Mouse (Mus musculus) midbrain, embryonic 12.5 days (tissue): ENCODE measurements around the gene Taar4. TPM values are rescaled to one million over a fixed set of nuclear protein-coding genes. Genes with fewer than 3 reads are reported as not detected.

Source experiments
- ATAC-seq: fragments of 200-750 bp; cut with Nextera tagmentation; 2 replicates; pipeline ENCODE4 v1.8.0; 2017; ENCODE audit warnings: low read depth, moderate TSS enrichment, moderate library complexity; ENCODE audit not compliant: low FRiP score
- H3K27ac ChIP-seq: fragments of 300-500 bp; sonication (generic); replicated peaks from 2 replicates; pipeline ENCODE4 v1.5.1; 2016; ENCODE audit warnings: mild to moderate bottlenecking
- H3K27me3 ChIP-seq: fragments of 300-500 bp; sonication (generic); 2 replicates; pipeline ENCODE4 v1.6.1; 2016; ENCODE audit warnings: mild to moderate bottlenecking
- H3K36me3 ChIP-seq: fragments of 300-500 bp; sonication (generic); 2 replicates; pipeline ENCODE4 v1.6.1; 2016
- H3K4me1 ChIP-seq: fragments of 300-500 bp; sonication (generic); 2 replicates; pipeline ENCODE4 v1.6.1; 2016
- H3K4me2 ChIP-seq: fragments of 300-500 bp; sonication (generic); replicated peaks from 2 replicates; pipeline ENCODE4 v1.6.1; 2016; ENCODE audit warnings: mild to moderate bottlenecking, moderate library complexity
- H3K4me3 ChIP-seq: fragments of 300-500 bp; sonication (generic); 2 replicates; pipeline ENCODE4 v1.5.1; 2016; ENCODE audit warnings: mild to moderate bottlenecking
- H3K9ac ChIP-seq: fragments of 300-500 bp; sonication (generic); replicated peaks from 2 replicates; pipeline ENCODE4 v1.6.1; 2016; ENCODE audit warnings: mild to moderate bottlenecking, moderate library complexity
- H3K9me3 ChIP-seq: fragments of 300-500 bp; sonication (generic); 2 replicates; pipeline ENCODE4 v1.6.1; 2016; ENCODE audit warnings: mild to moderate bottlenecking
- WGBS: fragments of 180-500 bp; shearing (Covaris S2); methylation state at CpG from one replicate; pipeline ENCODE4 v1.1.7; 2016; 5-methylcytosine and 5-hydroxymethylcytosine counted together
- polyA plus RNA-seq: library from polyadenylated mRNA; unstranded; fragments of >200 nt; fragmentation: Nextera tagmentation; extraction: Ambion mirVana; gene quantifications from 2 replicates; pipeline ENCODE4 v1.2.1, GENCODE M21; 2016

Taar4 gene
- polyA plus RNA-seq, 1 experiment from 2014 or later, result not detected

- Histone ChIP-seq H3K27me3 (no peaks in the 10 kb centered on the region), H3K4me3 (no peak overlapping the region), H3K9me3 (no peaks in the 10 kb centered on the region), H3K4me1 (no peaks in the 10 kb centered on the region), H3K36me3 (no peaks in the 10 kb centered on the region), H3K4me2 (no peak overlapping the region), H3K27ac (no peak overlapping the region), H3K9ac (no peak overlapping the region)
- ATAC-seq, result no peak
- WGBS, result 90% methylated on average over 6 of the region's 6 CpGs
Observed at GRCm38 (mm10) chr10:23964921-23965610, 4.8 kb downstream of the Taar4 start.

GRCm38 (mm10) chr10:23970656-23971165 lies 10.4 kb downstream of the Taar4 start, which contains the start of gene Taar5:
TSS of gene Taar5 (plus strand) at chr10:23970706.
- no peak for ATAC-seq
- Histone ChIP-seq H3K9me3 (no peaks in the 10 kb centered on the region), H3K27ac (no peak within 1 kb of the TSS), H3K4me1 (no peaks in the 10 kb centered on the region), H3K36me3 (no peaks in the 10 kb centered on the region), H3K9ac (no peak within 1 kb of the TSS), H3K4me2 (no peak within 1 kb of the TSS), H3K27me3 (no peaks in the 10 kb centered on the region), H3K4me3 (no peak within 1 kb of the TSS)
- 94% methylated on average over 11 of the region's 11 CpGs for WGBS

GRCm38 (mm10) chr10:23971256-23971655 lies 11.0 kb downstream of the Taar4 start:
- WGBS, result 76% methylated on average over 5 of the region's 5 CpGs
- H3K9me3 ChIP-seq, result no peaks in the 10 kb centered on the region
- H3K4me2 ChIP-seq, result no peak overlapping the region
- H3K4me3 ChIP-seq, result no peak overlapping the region
- H3K27me3 ChIP-seq, result no peaks in the 10 kb centered on the region
- no peak overlapping the region for H3K9ac ChIP-seq
- H3K4me1 ChIP-seq, result no peaks in the 10 kb centered on the region
- H3K36me3 ChIP-seq, result no peaks in the 10 kb centered on the region
- no peak for ATAC-seq
- H3K27ac ChIP-seq, result no peak overlapping the region

DNA sequence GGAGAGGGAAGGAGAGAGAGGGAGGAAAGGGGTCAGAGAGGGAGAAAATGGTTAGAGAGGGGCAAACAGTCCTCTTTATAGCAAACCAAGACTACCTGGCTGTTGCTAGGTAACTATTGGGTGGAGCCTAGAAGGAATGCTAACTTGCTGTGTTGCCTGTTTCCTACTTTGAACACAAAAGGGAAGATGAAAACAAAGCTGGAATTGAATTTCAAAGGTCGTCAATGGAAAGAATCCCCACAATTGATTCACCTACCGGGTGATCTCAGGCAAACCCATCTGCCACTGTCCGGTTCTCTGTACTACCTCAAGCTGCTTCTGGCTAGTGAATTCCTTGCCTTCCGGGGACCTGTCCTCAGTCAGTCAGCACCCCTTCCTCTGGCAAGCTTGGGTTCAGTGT lies 17.7 kb downstream of the Taar4 start:
- Histone ChIP-seq H3K9ac (no peak overlapping the region), H3K4me2 (no peak overlapping the region), H3K36me3 (no peaks in the 10 kb centered on the region), H3K4me1 (no peaks in the 10 kb centered on the region), H3K9me3 (no peaks in the 10 kb centered on the region), H3K27ac (no peak overlapping the region), H3K27me3 (no peaks in the 10 kb centered on the region), H3K4me3 (no peak overlapping the region)
- no peak for ATAC-seq
- WGBS, result 48% methylated on average over 4 of the region's 4 CpGs

DNA sequence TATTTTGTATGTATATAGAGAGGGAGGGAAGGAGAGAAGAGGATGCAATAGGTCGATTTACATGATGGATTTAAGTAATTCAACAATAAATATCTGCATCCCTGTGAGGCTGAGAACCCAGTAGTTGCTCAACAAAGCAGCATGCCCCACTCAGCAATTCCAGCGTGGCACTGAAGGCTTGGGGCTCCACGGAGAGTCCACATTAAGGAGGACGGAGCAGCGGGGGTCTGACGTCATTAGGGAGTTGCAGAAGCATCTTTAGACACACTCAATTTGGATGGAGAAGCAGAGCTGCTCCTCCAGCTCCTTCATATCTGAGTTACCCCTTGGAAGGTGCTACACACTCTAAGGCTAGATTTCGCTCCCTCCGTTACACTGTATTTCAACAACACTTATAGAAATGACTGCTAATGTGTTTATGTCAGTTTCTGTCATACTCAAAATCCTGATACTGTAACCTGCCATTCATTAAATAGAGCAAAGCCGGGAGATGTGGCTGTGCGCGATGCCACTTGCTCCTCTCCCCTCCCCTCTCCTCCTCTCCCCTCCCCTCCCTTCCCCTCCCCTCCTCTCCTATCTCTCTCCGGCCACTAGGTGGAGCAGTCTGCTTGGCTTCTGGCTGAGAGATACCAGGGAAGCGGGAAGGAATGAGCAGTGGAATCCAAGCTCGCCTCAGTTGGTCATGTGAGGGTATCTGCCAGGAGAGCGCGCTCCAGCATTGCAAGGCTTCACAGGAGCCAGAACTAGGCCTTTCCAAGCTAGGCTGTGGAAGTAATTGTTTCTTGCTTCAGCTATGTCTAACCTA lies 18.8 kb downstream of the Taar4 start:
- WGBS, result 43% methylated on average over 16 of the region's 16 CpGs
- no peak overlapping the region for H3K27ac ChIP-seq
- H3K9ac ChIP-seq, result no peak overlapping the region
- H3K9me3 ChIP-seq, result no peaks in the 10 kb centered on the region
- no peaks in the 10 kb centered on the region for H3K4me1 ChIP-seq
- no peak overlapping the region for H3K4me3 ChIP-seq
- no peak overlapping the region for H3K4me2 ChIP-seq
- no peaks in the 10 kb centered on the region for H3K36me3 ChIP-seq
- peak; percentile 77 for ATAC-seq
- H3K27me3 ChIP-seq, result no peaks in the 10 kb centered on the region

- H3K4me1 ChIP-seq, result no peaks in the 10 kb centered on the region
- no peaks in the 10 kb centered on the region for H3K36me3 ChIP-seq
- no peak within 1 kb of the TSS for H3K4me2 ChIP-seq
- H3K4me3 ChIP-seq, result no peak within 1 kb of the TSS
- no peak within 1 kb of the TSS for H3K27ac ChIP-seq
- 78% methylated on average over 8 of the region's 8 CpGs for WGBS
- ATAC-seq, result no peak
- H3K9me3 ChIP-seq, result no peaks in the 10 kb centered on the region
- H3K9ac ChIP-seq, result no peak within 1 kb of the TSS
- H3K27me3 ChIP-seq, result no peaks in the 10 kb centered on the region
Observed at GRCm38 (mm10) chr10:23985546-23985945, 25.3 kb downstream of the Taar4 start, which contains the start of gene Taar6. TSS of gene Taar6 (minus strand) at chr10:23985646.

GRCm38 (mm10) chr10:23986419-23986818 lies 26.1 kb downstream of the Taar4 start:
- H3K27ac ChIP-seq, result no peak overlapping the region
- H3K4me1 ChIP-seq, result no peaks in the 10 kb centered on the region
- 78% methylated on average over 5 of the region's 5 CpGs for whole genome bisulfite sequencing
- H3K9ac ChIP-seq, result no peak overlapping the region
- H3K36me3 ChIP-seq, result no peaks in the 10 kb centered on the region
- no peaks in the 10 kb centered on the region for H3K9me3 ChIP-seq
- no peak overlapping the region for H3K4me2 ChIP-seq
- no peak for ATAC-seq
- H3K27me3 ChIP-seq, result no peaks in the 10 kb centered on the region
- no peak overlapping the region for H3K4me3 ChIP-seq

- H3K27me3 ChIP-seq, result no peaks in the 10 kb centered on the region
- WGBS, result 84% methylated on average over 3 of the region's 3 CpGs
- H3K4me1 ChIP-seq, result no peaks in the 10 kb centered on the region
- no peak within 1 kb of the TSS for H3K9ac ChIP-seq
- no peak within 1 kb of the TSS for H3K4me3 ChIP-seq
- ATAC-seq, result no peak
- no peak within 1 kb of the TSS for H3K27ac ChIP-seq
- H3K9me3 ChIP-seq, result no peaks in the 10 kb centered on the region
- H3K4me2 ChIP-seq, result no peak within 1 kb of the TSS
- H3K36me3 ChIP-seq, result no peaks in the 10 kb centered on the region
Observed at GRCm38 (mm10) chr10:23993381-23993780, 33.1 kb downstream of the Taar4 start, which contains the start of gene Taar7a. TSS of gene Taar7a (minus strand) at chr10:23993481.

DNA sequence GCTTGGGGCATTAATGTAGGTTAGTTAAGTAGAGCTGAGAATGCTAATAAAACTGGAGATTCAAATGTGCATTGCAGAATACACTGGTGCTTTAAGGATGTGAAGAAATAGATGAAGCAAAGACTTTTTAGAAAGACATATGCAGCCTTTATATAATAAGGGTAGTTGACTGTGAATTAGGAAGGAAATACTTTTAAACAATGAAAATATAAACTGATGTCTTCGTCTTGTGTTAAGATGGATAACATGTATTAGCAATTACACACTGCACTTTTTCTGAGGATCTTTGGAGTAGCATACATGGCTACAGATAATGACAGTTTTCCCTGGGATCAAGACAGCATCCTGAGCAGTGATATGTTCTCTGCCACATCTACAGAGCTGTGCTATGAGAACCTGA lies 39.3 kb downstream of the Taar4 start, which contains the start of gene Taar7b:
Taar7b (plus strand) TSS at position 301 of the 400 bp plus-strand sequence.
- Histone ChIP-seq H3K4me2 (no peak within 1 kb of the TSS), H3K27ac (no peak within 1 kb of the TSS), H3K9ac (no peak within 1 kb of the TSS), H3K4me3 (no peak within 1 kb of the TSS), H3K27me3 (no peaks in the 10 kb centered on the region), H3K9me3 (no peaks in the 10 kb centered on the region), H3K4me1 (no peaks in the 10 kb centered on the region), H3K36me3 (no peaks in the 10 kb centered on the region)
- ATAC-seq, result no peak
- WGBS, result 93% methylated on average over 1 of the region's 1 CpGs

DNA sequence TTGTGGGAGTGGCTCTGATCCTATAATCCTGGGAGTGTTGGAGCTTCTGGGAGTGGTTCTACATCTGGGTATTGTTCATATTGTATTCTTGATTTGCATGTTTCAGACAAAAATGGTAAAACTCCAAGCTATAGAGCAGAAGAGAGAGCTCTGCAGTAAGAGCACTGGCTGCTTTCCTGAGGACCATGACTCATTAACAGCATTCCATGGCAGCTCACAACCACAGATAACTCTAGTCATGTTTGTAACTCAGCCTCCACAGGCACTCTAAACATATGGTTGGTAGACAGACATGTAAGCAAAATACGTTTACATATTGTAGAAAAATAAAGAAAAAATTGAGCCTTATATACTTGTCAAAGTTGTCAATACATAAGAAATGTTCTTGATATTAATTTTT lies 46.1 kb downstream of the Taar4 start:
- ATAC-seq, result no peak
- Histone ChIP-seq H3K4me1 (no peaks in the 10 kb centered on the region), H3K4me2 (no peak overlapping the region), H3K36me3 (no peaks in the 10 kb centered on the region), H3K9ac (no peak overlapping the region), H3K9me3 (no peaks in the 10 kb centered on the region), H3K27ac (no peak overlapping the region), H3K27me3 (no peaks in the 10 kb centered on the region), H3K4me3 (no peak overlapping the region)
- 85% methylated on average over 1 of the region's 1 CpGs for WGBS

DNA sequence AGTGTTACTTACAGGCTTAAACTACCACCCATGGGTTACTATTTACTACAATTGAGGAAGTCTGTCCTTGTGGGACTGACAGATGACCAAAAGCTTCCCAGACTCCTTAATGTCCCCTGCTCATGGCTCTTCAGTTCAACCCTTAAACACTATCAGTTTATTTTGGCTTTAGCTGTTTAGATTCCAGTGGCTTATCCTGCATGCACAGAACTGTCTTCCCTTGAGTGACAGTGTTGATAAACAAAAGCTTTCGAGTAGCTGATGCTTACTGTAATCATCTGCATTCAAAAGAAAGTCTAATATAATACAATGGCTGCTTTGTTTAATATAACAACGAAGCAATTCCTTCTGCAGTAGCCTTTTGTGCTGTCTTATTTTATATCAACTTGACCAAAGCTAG lies 46.7 kb downstream of the Taar4 start:
- Histone ChIP-seq H3K9me3 (no peaks in the 10 kb centered on the region), H3K4me3 (no peak overlapping the region), H3K4me1 (no peaks in the 10 kb centered on the region), H3K36me3 (no peaks in the 10 kb centered on the region), H3K27me3 (no peaks in the 10 kb centered on the region), H3K27ac (no peak overlapping the region), H3K9ac (no peak overlapping the region), H3K4me2 (no peak overlapping the region)
- ATAC-seq, result no peak
- WGBS, result 68% methylated on average over 2 of the region's 2 CpGs

DNA sequence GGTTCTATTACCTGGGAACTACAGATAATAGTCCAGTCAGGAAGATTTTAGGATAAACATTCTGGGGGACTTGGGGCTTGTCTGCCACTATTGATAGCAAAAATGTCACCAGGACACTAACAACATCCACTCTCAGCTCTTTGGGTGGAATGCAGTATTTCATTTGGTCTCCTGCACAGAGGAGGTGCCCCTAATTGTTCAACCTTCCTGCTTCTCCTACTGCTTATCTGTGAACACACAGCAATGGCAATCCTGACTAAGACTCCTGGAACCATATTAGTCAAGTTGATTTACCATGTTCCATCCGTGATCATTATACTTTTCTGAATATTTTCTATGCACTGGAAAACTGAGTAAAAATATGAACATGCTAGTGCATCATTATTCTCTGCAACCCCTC lies 47.8 kb downstream of the Taar4 start:
- Histone ChIP-seq H3K4me3 (no peak overlapping the region), H3K4me1 (no peaks in the 10 kb centered on the region), H3K9ac (no peak overlapping the region), H3K4me2 (no peak overlapping the region), H3K36me3 (no peaks in the 10 kb centered on the region), H3K27ac (no peak overlapping the region), H3K27me3 (no peaks in the 10 kb centered on the region), H3K9me3 (no peaks in the 10 kb centered on the region)
- no peak for ATAC-seq
- WGBS, result 90% methylated on average over 1 of the region's 1 CpGs
